Mouse (Mus musculus) small intestine, adult 2 months (tissue): Measurements from ENCODE around the gene Mxra8. TPM values are rescaled to one million over a fixed set of nuclear protein-coding genes. Genes with fewer than 3 reads are reported as not detected.

Source experiments
- H3K27ac ChIP-seq: fragments of 200-500 bp; 2 replicates; pipeline ENCODE4 v1.5.1; 2012; ENCODE audit warnings: low read depth, low read length, control low read depth, inconsistent platforms; ENCODE audit not compliant: insufficient read depth
- H3K27me3 ChIP-seq: fragments of 200-500 bp; 2 replicates; pipeline ENCODE4 v1.6.1; 2012; ENCODE audit warnings: mild to moderate bottlenecking, moderate library complexity, low read length, inconsistent platforms; ENCODE audit not compliant: control insufficient read depth, insufficient read depth
- H3K36me3 ChIP-seq: fragments of 200-500 bp; 2 replicates; pipeline ENCODE4 v1.6.1; 2012; ENCODE audit warnings: mild to moderate bottlenecking, low read length, control low read depth, inconsistent platforms; ENCODE audit not compliant: control insufficient read depth, insufficient read depth
- H3K4me1 ChIP-seq: fragments of 200-500 bp; 2 replicates; pipeline ENCODE4 v1.6.1; 2012; ENCODE audit warnings: low read length, inconsistent platforms, mixed read lengths; ENCODE audit not compliant: control insufficient read depth, insufficient read depth, insufficient read length
- H3K4me3 ChIP-seq: fragments of 200-500 bp; 2 replicates; pipeline ENCODE4 v1.5.1; 2012; ENCODE audit warnings: low read depth, mild to moderate bottlenecking, control low read depth, inconsistent platforms, low read length, moderate library complexity
- CTCF ChIP-seq: fragments of 200-500 bp; IDR thresholded peaks from 2 replicates; pipeline ENCODE4 v1.5.1; 2012; ENCODE audit warnings: low read depth, mild to moderate bottlenecking, control low read depth, inconsistent platforms, low read length, moderate library complexity, mixed read lengths; ENCODE audit not compliant: insufficient replicate concordance, insufficient read length; ENCODE audit errors: extremely low read depth
- POLR2A ChIP-seq: fragments of 200-500 bp; IDR thresholded peaks from 2 replicates; pipeline ENCODE4 v1.6.1; 2012; ENCODE audit warnings: low read depth, mild to moderate bottlenecking, control low read depth, inconsistent platforms, low read length, moderate library complexity
- WGBS: fragments of 180-500 bp; shearing (Covaris S2); methylation state at CpG from one replicate; pipeline ENCODE4 v1.1.7; 2018; 5-methylcytosine and 5-hydroxymethylcytosine counted together
- polyA plus RNA-seq: library from polyadenylated mRNA; depleted of rRNA; stranded (reverse); fragments of >200 nt; gene quantifications from 2 replicates; pipeline ENCODE4 v1.2.3, GENCODE M21; 2012; rRNA removed

The Mxra8 gene
- polyA plus RNA-seq, 1 experiment, result 98.1 TPM

DNA sequence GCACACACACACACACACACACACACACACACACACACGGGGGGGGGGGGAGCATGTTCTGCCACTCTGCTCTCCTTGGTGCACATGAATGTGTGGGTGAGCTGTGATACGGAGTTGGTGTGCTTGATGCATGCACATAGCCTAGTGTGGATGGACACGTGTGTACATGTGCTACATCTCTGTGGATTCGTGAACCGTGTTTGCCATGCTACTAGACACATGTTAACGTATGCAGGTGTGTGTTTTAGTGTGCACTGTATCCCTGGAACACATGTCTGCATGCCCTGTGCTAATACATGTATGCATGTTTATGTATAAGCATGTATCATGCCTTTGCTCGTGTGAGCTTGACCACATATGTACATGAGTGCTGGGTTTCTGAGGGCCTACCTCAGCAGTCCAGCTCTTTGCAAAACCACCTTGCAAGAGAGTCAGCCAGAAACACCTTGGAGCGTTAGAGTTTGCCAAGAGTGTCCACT is 53.8 kb downstream of the Mxra8 start:
- Histone ChIP-seq H3K36me3 (peaks cover 6% of the 10 kb centered on the region), H3K4me1 (peaks cover 21% of the 10 kb centered on the region), H3K27ac (no peak overlapping the region), H3K27me3 (no peaks in the 10 kb centered on the region), H3K4me3 (peak overlapping the region; percentile 27; the same call in 1 of the 2 replicates)
- TF ChIP-seq POLR2A, result no peak
- no peak for TF ChIP-seq CTCF
- 77% methylated on average over 8 of the region's 8 CpGs for WGBS

Other genes starting within 250 kb of the Mxra8 start
- gene Slc35e2, start 238.3 kb upstream of the Mxra8 start, polyA plus RNA-seq, result 14.2 and 20.1 TPM in 2 replicates
- gene Cdk11b, start 214.8 kb upstream of the Mxra8 start, polyA plus RNA-seq, result 24.6 and 51.4 TPM in 2 replicates
- not detected in 2 replicates for gene Gm10563, start 194.3 kb upstream of the Mxra8 start, polyA plus RNA-seq
- gene Mmp23, start 186.3 kb upstream of the Mxra8 start, polyA plus RNA-seq, result 32.6 and 55.1 TPM in 2 replicates
- gene Mib2, start 170.5 kb upstream of the Mxra8 start, polyA plus RNA-seq, result 46.3 and 85.4 TPM in 2 replicates
- 12.5 and 24.0 TPM in 2 replicates for gene Fndc10, start 145.3 kb upstream of the Mxra8 start, polyA plus RNA-seq
- gene Ssu72, start 134.9 kb upstream of the Mxra8 start, polyA plus RNA-seq, result 87.2 and 140 TPM in 2 replicates
- gene Tmem240, start 104.9 kb upstream of the Mxra8 start, polyA plus RNA-seq, result 0.53 and 0.80 TPM in 2 replicates
- 57.3 and 65.5 TPM in 2 replicates for gene Atad3a, start 78.6 kb upstream of the Mxra8 start, polyA plus RNA-seq
- 18.5 and 125 TPM in 2 replicates for gene Vwa1, start 65.0 kb upstream of the Mxra8 start, polyA plus RNA-seq
- gene Tmem88b, start 53.8 kb upstream of the Mxra8 start, polyA plus RNA-seq, result 0.63 and 2.6 TPM in 2 replicates
- gene Ankrd65, start 49.2 kb upstream of the Mxra8 start, polyA plus RNA-seq, result not detected in 2 replicates
- gene Mrpl20, start 36.8 kb upstream of the Mxra8 start, polyA plus RNA-seq, result 34.5 and 36.4 TPM in 2 replicates
- gene Ccnl2, start 27.2 kb upstream of the Mxra8 start, polyA plus RNA-seq, result 20.5 and 31.3 TPM in 2 replicates
- gene Aurkaip1, start 8.4 kb upstream of the Mxra8 start, polyA plus RNA-seq, result 113 and 159 TPM in 2 replicates
- 111 and 153 TPM in 2 replicates for gene Dvl1, start 7.7 kb downstream of the Mxra8 start, polyA plus RNA-seq
- 1.0 and 1.8 TPM in 2 replicates for gene Tas1r3, start 23.7 kb downstream of the Mxra8 start, polyA plus RNA-seq
- 65.7 and 69.1 TPM in 2 replicates for gene Cptp, start 29.8 kb downstream of the Mxra8 start, polyA plus RNA-seq
- 15.0 and 26.0 TPM in 2 replicates for gene Ints11, start 29.9 kb downstream of the Mxra8 start, polyA plus RNA-seq
- gene Pusl1, start 52.1 kb downstream of the Mxra8 start, polyA plus RNA-seq, result 25.2 and 30.8 TPM in 2 replicates
- gene Acap3, start 52.1 kb downstream of the Mxra8 start, polyA plus RNA-seq, result 11.1 and 15.9 TPM in 2 replicates
- 73.5 and 206 TPM in 2 replicates for gene Ube2j2, start 104.2 kb downstream of the Mxra8 start, polyA plus RNA-seq
- gene C1qtnf12, start 122.6 kb downstream of the Mxra8 start, polyA plus RNA-seq, result 47.8 and 186 TPM in 2 replicates
- gene B3galt6, start 153.0 kb downstream of the Mxra8 start, polyA plus RNA-seq, result 5.5 and 7.4 TPM in 2 replicates
- gene Sdf4, start 153.2 kb downstream of the Mxra8 start, polyA plus RNA-seq, result 44.0 and 80.5 TPM in 2 replicates
- 2.1 and 6.3 TPM in 2 replicates for gene Tnfrsf4, start 174.2 kb downstream of the Mxra8 start, polyA plus RNA-seq
- gene Tnfrsf18, start 186.5 kb downstream of the Mxra8 start, polyA plus RNA-seq, result 3.9 and 6.1 TPM in 2 replicates
- gene Ttll10, start 219.7 kb downstream of the Mxra8 start, polyA plus RNA-seq, result 5.2 and 9.1 TPM in 2 replicates